Mouse (Mus musculus) gastrocnemius, adult 18-20 months (tissue): ENCODE measurements around the gene Gmnc. TPM values are rescaled to one million over a fixed set of nuclear protein-coding genes. Genes with fewer than 3 reads are reported as not detected.

ENCODE experiments used
- DNase-seq: peaks from one replicate; pipeline ENCODE4 v3.0.0; 2021; ENCODE audit warnings: low spot score
- long read RNA-seq, 2 experiments: library from polyadenylated mRNA; stranded (forward); transcript quantifications; one replicate each; pipeline ENCODE4 v2.0.0; 2021
- total RNA-seq, 2 experiments: library from RNA; stranded (reverse); gene quantifications; 2 replicates each; pipeline ENCODE4 v1.2.3; 2021

Gene Gmnc
- total RNA-seq = not detected
- long read RNA-seq, experiment 1 = 0 reads
- long read RNA-seq, experiment 2 = 0 reads

GRCm38 (mm10) chr16:26991477-26992300 is at the start of gene Gmnc:
Gmnc (minus strand) TSS chr16:26991652.
- no peak for DNase-seq

GRCm38 (mm10) chr16:27027281-27027680 is 35.8 kb upstream of the Gmnc start:
- no peak for DNase-seq

DNA sequence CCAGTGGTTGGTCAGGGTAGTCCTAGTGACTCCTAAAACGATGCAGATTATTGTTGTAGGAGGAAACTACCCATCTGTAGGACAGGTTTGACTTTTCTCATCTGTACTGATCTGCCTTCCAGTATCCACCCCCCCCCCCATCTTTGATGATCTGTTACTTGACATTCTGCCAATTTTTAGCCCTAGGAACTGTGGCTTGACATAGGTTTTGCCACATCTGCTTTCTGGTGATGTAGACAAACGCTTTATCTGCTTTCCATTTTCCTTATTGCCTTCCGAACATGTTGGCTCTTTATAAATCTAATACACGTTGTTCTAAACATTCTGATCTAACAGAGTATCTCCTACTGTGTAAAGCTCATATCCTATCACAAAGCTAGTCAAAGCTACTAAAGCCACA is 34.8 kb upstream of the Gmnc start:
- no peak for DNase-seq

GRCm38 (mm10) chr16:27022746-27023145 is 31.3 kb upstream of the Gmnc start:
- DNase-seq = no peak

- no peak for DNase-seq
These were observed 25.9 kb upstream of the Gmnc start for GRCm38 (mm10) chr16:27017309-27017708.

GRCm38 (mm10) chr16:27002714-27003113 is 11.3 kb upstream of the Gmnc start:
- DNase-seq = no peak

DNA sequence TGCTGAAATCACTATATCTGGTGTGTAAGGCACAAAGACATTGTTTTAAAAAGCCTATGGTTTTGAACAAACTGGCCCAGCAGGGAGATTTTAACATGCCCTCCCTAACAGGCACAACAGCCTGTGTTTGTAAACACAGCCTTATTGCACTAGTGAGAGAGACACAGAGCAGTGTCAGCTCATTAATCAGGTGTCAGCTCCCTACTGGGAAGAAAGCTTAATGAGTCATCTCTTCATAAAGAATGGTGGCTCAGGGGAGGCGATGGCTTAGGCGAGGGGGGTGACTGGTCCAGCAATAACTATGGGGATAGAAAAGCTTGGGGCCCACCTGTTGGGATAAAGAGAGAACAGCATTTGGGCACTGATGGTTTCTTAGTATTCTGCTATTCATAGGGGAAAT is 8.1 kb upstream of the Gmnc start:
- no peak for DNase-seq

- no peak for DNase-seq
These were observed 1.8 kb downstream of the Gmnc start for GRCm38 (mm10) chr16:26989415-26990315.

GRCm38 (mm10) chr16:26988188-26988587 is 3.3 kb downstream of the Gmnc start:
- DNase-seq = no peak

DNA sequence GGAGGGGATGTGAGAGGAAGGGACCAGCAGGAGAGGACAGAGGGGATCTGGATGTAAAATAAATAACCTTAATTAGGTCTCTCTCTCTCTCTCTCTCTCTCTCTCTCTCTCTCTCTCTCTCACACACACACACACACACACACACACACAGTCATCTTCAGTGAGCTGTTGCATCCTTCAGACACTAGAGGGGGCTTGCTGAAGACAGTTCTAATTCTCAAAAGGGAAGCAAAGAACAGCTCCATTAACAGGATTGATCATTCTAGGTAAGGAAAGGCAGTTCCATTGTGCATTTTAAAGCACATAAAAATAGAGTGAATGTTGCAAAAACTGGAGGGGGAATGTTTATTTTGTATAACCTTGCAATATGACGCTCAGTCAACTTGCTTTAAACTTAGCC is 5.7 kb downstream of the Gmnc start:
- no peak for DNase-seq

GRCm38 (mm10) chr16:26982112-26982511 is 9.3 kb downstream of the Gmnc start:
- no peak for DNase-seq

GRCm38 (mm10) chr16:26967967-26968366 is 23.5 kb downstream of the Gmnc start:
- DNase-seq = no peak

DNA sequence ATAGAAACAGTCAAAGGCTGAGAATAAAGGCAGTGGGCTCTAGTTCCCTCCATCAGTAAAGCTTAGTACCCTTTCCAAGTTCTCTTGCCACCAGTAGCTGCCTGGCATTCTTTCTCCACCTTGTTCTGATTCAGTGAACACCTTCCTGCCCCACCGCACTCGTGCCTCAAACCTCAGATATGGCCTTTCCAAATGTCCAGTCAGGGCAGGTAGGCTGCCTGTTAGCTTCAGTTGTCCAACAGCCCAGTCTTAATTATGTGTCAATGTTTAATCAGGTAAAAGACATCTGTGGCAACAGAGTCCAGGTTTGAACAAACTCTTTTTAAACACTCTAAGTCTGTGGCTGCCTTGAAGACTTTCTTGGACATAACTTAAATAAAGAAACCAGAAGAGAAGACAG is 24.6 kb downstream of the Gmnc start:
- DNase-seq = no peak

GRCm38 (mm10) chr16:26961971-26962370 is 29.5 kb downstream of the Gmnc start:
- DNase-seq = no peak

DNA sequence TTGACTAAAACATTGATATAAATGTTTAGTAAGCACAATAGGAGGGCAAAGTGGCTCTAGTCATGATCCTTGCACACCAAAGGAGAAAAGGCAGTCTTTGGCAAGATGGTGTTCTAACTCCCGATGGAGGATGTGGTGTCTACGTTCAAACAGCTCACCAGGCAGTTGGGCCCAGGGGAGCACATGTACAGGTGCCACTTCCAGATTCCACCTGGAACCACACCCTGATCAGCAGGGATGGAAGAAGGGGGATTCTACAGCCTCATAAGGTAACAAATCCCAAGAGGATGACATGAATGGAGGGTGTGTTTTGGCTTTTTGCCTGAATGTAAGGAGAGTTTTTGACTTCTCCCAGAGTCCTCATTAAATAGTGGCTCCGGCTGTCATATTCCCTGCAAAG is 39.9 kb downstream of the Gmnc start:
- no peak for DNase-seq

- DNase-seq = no peak
These were observed 41.2 kb downstream of the Gmnc start for GRCm38 (mm10) chr16:26950209-26950608.

DNA sequence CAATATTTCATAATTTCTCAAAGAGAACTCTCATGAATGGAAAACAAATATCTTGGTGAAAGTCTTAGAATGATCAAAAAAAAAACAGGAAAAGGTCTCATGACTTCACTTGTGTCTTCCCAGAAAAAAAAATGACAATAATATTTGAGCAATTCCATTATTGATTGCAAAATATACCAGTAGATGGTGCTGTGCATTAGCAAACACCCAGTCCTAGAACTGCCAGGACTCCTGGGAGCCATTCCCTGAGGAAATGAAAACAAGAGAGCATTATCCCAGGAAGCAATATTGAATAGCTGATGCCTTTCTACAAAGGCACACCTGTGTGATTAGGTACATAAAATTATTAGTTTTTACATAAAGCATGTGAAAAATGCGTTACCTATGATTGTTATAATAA is 87.5 kb downstream of the Gmnc start:
- DNase-seq = no peak

DNA sequence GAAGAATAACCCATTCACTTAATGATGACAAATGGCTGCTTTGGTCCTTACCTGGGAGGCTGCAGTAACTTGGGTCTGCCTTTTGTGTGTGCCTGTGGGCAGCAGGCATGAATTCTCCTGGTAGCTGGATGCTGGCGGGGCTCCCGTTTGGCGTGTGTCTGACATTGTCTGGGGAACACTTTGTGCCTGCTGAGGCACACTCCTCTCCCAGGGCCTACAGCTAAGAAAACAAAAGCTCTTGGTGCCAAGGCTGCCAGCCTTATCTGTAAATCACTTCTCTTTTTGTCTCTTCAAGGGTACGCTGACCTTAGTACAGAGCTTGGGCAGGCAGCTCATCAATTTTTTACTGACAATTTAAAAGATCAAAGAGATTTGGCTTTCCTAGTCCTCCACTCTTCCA is 90.0 kb downstream of the Gmnc start:
- DNase-seq = no peak

- DNase-seq = no peak
These were observed 105.1 kb downstream of the Gmnc start for GRCm38 (mm10) chr16:26886337-26886736.

- DNase-seq = no peak
These were observed 114.6 kb downstream of the Gmnc start for GRCm38 (mm10) chr16:26876885-26877284.
